ENCODE assay signal across 8 mouse cellular contexts in the genomic region with DNA sequence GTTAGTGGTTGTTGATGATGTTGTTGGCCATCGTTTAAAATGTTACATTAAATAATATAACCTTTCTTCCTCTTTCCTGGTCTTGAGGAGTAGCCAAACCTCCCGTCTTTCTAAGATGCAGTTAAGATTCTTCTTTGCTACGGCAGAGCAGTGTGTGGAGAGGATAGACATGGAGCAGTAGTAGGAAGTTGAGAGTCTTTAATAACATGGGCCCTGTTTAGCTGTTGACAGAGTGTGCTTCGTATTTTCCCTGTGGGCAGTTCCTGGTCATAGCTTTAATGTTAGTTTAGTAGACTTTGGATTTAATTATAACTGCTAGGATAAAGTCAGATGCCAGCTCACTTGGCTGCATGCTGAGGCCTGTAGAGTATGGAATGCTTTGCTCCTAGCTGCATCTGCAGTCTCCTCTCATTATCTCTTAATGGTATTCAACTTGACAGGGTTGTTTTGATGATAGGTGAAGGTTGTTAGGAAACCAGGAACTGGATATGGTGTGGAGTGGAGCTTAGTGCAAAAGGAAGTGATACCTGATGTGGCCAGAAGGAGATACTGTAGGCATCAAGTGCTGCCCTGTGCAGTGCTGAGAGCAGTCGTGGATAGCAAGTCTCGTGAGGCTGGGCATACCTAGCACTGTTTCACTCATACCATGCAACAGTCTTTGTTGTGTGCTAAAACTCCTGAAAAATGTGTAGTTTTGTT.
DNase-seq lines count a peak whose midpoint lies in the region; ATAC-seq and TF ChIP-seq lines count a peak whose summit lies in the region.

No protein-coding gene starts in this region.

- no peaks in the 10 kb centered on the region for H3K9me3 ChIP-seq in limb, embryonic 14.5 days (ENCODE audit: control insufficient read depth, low read length)
- H3K9me3 ChIP-seq in hindbrain, embryonic 12.5 days (replicated peaks), result no peaks in the 10 kb centered on the region

- no peak for DNase-seq in liver, adult 2 months (ENCODE audit: extremely low read depth, low read depth, low spot score)
- no peak for DNase-seq in liver
- no peak for DNase-seq in limb, embryonic 14.5 days (ENCODE audit: low spot score)
- DNase-seq in thymus, postnatal 0 days (ENCODE audit: low spot score), result peak; percentile 78
- no peak for DNase-seq in testis, postnatal 10 days (ENCODE audit: low spot score)
- no peak for DNase-seq in urinary bladder, adult 18-20 months (ENCODE audit: low spot score in 2 of 2)

- TF ChIP-seq CTCF in liver, adult 2 months (IDR thresholded peaks at IDR 0.05; ENCODE audit: low read depth, low read length), result 0 out of 2 replicates have a peak, but pooled peaks have one; percentile 13
- peak; percentile 35; the same call in 1 of the 2 replicates for TF ChIP-seq CTCF in bone marrow, adult 2 months (IDR thresholded peaks at IDR 0.05; ENCODE audit: control insufficient read depth, insufficient read depth, low read length)

- no peak overlapping the region for H3K27ac ChIP-seq in liver, adult 2 months (replicated peaks; ENCODE audit: insufficient read depth, low read depth, low read length)
- no peak overlapping the region for H3K27ac ChIP-seq in bone marrow, adult 2 months (ENCODE audit: control insufficient read depth, insufficient read depth, low read depth, low read length, poor library complexity)
- H3K27ac ChIP-seq in limb, embryonic 14.5 days (replicated peaks; ENCODE audit: low read depth, low read length), result no peak overlapping the region
- no peak overlapping the region for H3K27ac ChIP-seq in hindbrain, embryonic 12.5 days

- no peak overlapping the region for H3K4me2 ChIP-seq in limb, embryonic 14.5 days (replicated peaks; ENCODE audit: low read depth, low read length, severe bottlenecking)
- H3K4me2 ChIP-seq in hindbrain, embryonic 12.5 days (replicated peaks), result no peak overlapping the region

- H3K4me1 ChIP-seq in liver, adult 2 months (ENCODE audit: control insufficient read depth, insufficient read depth, low read length), result peaks cover 18% of the 10 kb centered on the region
- H3K4me1 ChIP-seq in bone marrow, adult 2 months (ENCODE audit: control insufficient read depth, insufficient read depth, low read length), result no peaks in the 10 kb centered on the region; the same call in 1 of the 2 replicates
- H3K4me1 ChIP-seq in limb, embryonic 14.5 days (ENCODE audit: control insufficient read depth, insufficient read depth, low read length), result peaks cover 35% of the 10 kb centered on the region
- peaks cover 39% of the 10 kb centered on the region for H3K4me1 ChIP-seq in hindbrain, embryonic 12.5 days

- H3K27me3 ChIP-seq in liver, adult 2 months (ENCODE audit: control insufficient read depth, insufficient read depth, low read length), result no peaks in the 10 kb centered on the region
- no peaks in the 10 kb centered on the region for H3K27me3 ChIP-seq in limb, embryonic 14.5 days (ENCODE audit: control insufficient read depth, insufficient read depth, low read length)
- H3K27me3 ChIP-seq in hindbrain, embryonic 12.5 days, result no peaks in the 10 kb centered on the region

- H3K9ac ChIP-seq in liver, adult 2 months (ENCODE audit: low read depth, low read length), result no peak overlapping the region
- no peak overlapping the region for H3K9ac ChIP-seq in limb, embryonic 14.5 days (ENCODE audit: low read depth, low read length, severe bottlenecking)
- no peak overlapping the region for H3K9ac ChIP-seq in hindbrain, embryonic 12.5 days

- WGBS in liver, adult 2 months, result 71% methylated on average over 6 of the region's 6 CpGs
- 17% methylated on average over 6 of the region's 6 CpGs for WGBS in bone marrow, adult 2 months
- WGBS in limb, embryonic 14.5 days, result 43% methylated on average over 6 of the region's 6 CpGs
- WGBS in hindbrain, embryonic 12.5 days, result 70% methylated on average over 6 of the region's 6 CpGs

- H3K36me3 ChIP-seq in liver, adult 2 months (ENCODE audit: control insufficient read depth, insufficient read depth, low read length), result no peaks in the 10 kb centered on the region
- H3K36me3 ChIP-seq in limb, embryonic 14.5 days (ENCODE audit: control insufficient read depth, insufficient read depth, low read length), result no peaks in the 10 kb centered on the region
- H3K36me3 ChIP-seq in hindbrain, embryonic 12.5 days, result no peaks in the 10 kb centered on the region

- ATAC-seq in limb, embryonic 14.5 days (ENCODE audit: low FRiP score, low read depth), result peak; percentile 12; the same call in 1 of the 2 replicates
- ATAC-seq in hindbrain, embryonic 12.5 days (ENCODE audit: low FRiP score), result no peak

- peaks cover 21% of the 10 kb centered on the region; the same call in 1 of the 2 replicates for H3K79me2 ChIP-seq in liver, adult 2 months (ENCODE audit: control insufficient read depth, insufficient read depth, low read length)

- H3K4me3 ChIP-seq in liver, adult 2 months (ENCODE audit: insufficient read depth, low read depth, low read length), result no peak overlapping the region
- no peak overlapping the region for H3K4me3 ChIP-seq in bone marrow, adult 2 months (replicated peaks; ENCODE audit: control insufficient read depth, low read depth, low read length)
- H3K4me3 ChIP-seq in limb, embryonic 14.5 days (replicated peaks; ENCODE audit: low read length), result no peak overlapping the region
- H3K4me3 ChIP-seq in hindbrain, embryonic 12.5 days, result no peak overlapping the region

- TF ChIP-seq POLR2A in liver, adult 2 months (IDR thresholded peaks at IDR 0.05; ENCODE audit: extremely low read depth, insufficient read depth, low read length), result no peak
- no peak for TF ChIP-seq POLR2A in bone marrow, adult 2 months (IDR thresholded peaks at IDR 0.05; ENCODE audit: borderline replicate concordance, control insufficient read depth, low read depth, low read length)
- TF ChIP-seq POLR2A in limb, embryonic 14.5 days (IDR thresholded peaks at IDR 0.05; ENCODE audit: borderline replicate concordance, extremely low read depth, insufficient read depth, insufficient read length), result no peak
